Mouse (Mus musculus) thymus, adult 2 months (tissue): Measurements from ENCODE around the gene Slc25a44.
"Not testable (repeated sequence)": the region's sequence is repeated elsewhere in the genome, so short reads cannot be mapped to it uniquely, and the experiment has no call there.

ENCODE experiments used
- CTCF ChIP-seq: fragments of 200-500 bp; IDR thresholded peaks from 2 replicates; pipeline ENCODE4 v1.5.1; 2012; ENCODE audit warnings: mild to moderate bottlenecking, control low read depth, low read length, moderate library complexity, borderline replicate concordance; ENCODE audit not compliant: control insufficient read depth, poor library complexity, insufficient read depth; ENCODE audit errors: extremely low read depth
- POLR2A ChIP-seq: fragments of 200-500 bp; IDR thresholded peaks from 2 replicates; pipeline ENCODE4 v1.6.1; 2012; ENCODE audit warnings: mild to moderate bottlenecking, low read length, control low read depth, moderate library complexity; ENCODE audit not compliant: control insufficient read depth, poor library complexity, insufficient read depth; ENCODE audit errors: extremely low read depth

- TF ChIP-seq POLR2A, CTCF: not testable (repeated sequence)
Observed at GRCm38 (mm10) chr3:88372643-88373042, 52.3 kb downstream of the Slc25a44 start, which contains the start of gene Bglap3.
